Mouse (Mus musculus) liver, adult 2 months (tissue): Measurements from ENCODE around the gene Olfr1394.

Experiments used
- CTCF ChIP-seq: fragments of 200-500 bp; IDR thresholded peaks from 2 replicates; pipeline ENCODE4 v1.5.1; 2011; ENCODE audit warnings: low read depth, low read length, control low read depth
- POLR2A ChIP-seq: fragments of 200-500 bp; IDR thresholded peaks from 2 replicates; pipeline ENCODE4 v1.6.1; 2011; ENCODE audit warnings: low read length, control low read depth; ENCODE audit not compliant: insufficient read depth; ENCODE audit errors: extremely low read depth

DNA sequence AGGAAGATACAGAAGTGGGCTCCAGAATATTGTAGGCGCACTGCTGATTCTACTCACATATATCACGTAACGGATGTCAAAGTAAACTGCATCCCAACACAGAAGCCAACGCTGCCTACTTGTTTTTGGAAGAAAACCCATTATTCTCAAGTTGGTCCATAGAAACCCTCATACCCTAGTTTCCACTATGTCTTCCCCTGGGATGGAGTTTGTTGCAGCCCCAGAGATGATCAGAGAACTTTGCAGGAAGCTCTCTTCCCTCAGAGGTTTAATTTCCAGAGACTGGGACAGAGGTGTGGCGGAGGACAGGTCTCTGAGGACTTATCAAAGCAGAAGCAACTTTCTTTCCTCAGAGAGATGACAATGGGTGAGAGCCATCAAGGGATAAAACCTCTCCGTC is 12.2 kb upstream of the Olfr1394 start, which contains the start of gene Olfr1395:
- TF ChIP-seq CTCF, result no peak
- TF ChIP-seq POLR2A, result no peak
